Mouse (Mus musculus) thymus, postnatal 10 days (tissue): ENCODE measurements at regions not wholly inside any gene's neighbourhood (a gene's known extent, or its start where the extent isn't known, plus 50 kb on each side); places are given as distances from the start of the nearest gene placed in this dataset.
A peak's percentile ranks its signal among the peaks of the same experiment; 100 is the strongest.

Experiments
- DNase-seq, 2 experiments: peaks; one replicate each; pipeline ENCODE4 v3.0.0; 2021; ENCODE audit warnings: low spot score in 2 of 2

GRCm38 (mm10) chr9:61173548-61173947 lies 198.6 kb upstream of the Tle3 start:
- DNase-seq = no peak

GRCm38 (mm10) chr9:61175381-61175780 lies 196.8 kb upstream of the Tle3 start:
- DNase-seq = no peak

GRCm38 (mm10) chr9:61176856-61177255 lies 195.3 kb upstream of the Tle3 start:
- DNase-seq = no peak

DNA sequence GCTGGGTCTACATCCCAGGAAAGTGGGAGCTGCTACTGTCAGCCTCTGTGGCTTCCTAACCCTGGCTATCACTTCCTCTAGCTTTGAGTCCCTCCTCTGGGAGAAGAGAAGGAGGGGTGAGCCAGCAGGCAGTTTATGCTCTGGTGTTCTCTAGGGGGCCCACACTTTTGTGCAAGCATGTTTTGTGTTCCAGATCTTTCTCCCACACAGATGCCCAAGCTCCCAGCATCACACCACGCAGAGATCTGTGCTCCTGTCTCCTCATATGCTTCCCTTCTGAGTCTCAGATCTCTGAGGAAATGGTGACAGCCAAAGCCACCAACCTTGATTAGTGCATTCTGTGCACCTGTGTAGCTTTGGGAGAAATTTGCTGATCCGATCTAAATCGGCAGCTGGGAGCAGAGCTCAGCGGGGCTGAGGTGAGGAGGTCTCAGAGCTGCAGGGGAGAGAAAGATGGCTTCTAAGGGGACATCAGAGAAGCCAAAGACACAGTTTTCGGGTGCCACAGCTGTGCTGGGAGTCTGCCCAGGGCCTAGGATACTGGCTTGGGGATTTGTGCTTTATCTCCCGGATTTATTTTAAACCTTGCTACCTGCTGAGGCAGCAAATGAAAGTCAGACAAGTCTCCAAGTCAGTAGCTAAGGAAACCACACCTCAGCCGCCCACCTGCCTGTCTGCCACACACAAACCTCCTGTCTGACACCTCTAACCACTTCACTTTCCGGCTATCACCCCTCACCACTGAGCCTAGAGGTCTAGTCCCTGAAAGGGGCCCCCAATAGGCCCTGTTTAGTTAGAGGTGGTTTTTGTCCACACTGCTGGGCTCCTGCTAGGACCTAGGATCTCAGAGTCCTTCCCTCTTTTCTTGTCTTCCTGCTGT lies 185.4 kb upstream of the Tle3 start:
- DNase-seq = peak; percentile 48 to 52

DNA sequence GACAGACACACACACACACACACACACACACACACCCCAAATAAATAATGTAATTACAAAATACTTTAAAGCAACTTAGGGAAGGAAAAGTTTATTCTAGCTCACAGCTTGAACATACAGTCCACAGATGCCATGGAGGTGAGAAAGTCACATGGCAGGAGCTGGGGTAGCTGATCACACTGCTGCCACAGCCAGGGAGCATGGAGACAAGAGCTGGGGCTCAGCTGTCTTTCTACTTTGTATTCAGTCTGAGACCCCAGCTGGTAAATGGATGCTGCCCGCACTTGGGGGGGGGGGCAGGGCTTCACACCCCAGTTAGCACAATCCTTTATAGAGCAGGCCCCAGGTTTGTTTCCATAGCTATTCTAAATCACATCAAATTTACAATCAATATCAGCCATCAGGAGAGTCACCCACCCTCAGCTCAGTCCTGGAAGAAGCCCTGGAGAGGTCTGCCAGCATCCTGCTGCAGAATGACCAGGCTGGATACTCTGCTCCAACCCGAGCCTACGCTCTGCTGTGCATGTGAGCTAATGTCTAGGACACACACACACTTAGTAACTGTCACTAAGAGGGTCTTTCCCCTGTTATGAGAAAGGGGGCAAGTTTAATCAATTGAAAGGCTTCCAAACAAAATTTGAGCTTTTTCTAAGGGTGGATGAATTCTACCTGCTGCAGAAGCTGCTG lies 184.3 kb upstream of the Tle3 start:
- no peak for DNase-seq

DNA sequence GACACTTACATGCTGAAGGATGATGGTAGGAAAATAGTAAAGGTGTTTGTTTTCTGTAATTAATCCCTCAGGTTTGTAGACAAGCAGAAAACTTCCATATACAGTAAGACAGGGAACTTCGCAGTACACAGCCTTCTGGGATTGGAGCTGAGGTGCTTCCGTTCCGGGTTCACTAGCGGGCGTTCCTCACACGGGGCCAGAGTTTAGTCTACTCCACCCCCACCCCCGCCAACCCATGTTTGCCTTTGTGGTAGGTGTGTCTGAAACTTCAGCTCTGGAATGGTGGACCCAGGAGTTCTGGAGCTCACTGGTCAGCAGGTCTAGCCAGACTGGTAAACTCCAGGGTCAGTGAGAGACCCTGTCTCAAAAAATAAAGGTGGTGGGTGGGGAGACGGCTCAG lies 182.9 kb upstream of the Tle3 start:
- DNase-seq = no peak

- no peak for DNase-seq
Observed at GRCm38 (mm10) chr9:61199077-61199753, 173.0 kb upstream of the Tle3 start.

DNA sequence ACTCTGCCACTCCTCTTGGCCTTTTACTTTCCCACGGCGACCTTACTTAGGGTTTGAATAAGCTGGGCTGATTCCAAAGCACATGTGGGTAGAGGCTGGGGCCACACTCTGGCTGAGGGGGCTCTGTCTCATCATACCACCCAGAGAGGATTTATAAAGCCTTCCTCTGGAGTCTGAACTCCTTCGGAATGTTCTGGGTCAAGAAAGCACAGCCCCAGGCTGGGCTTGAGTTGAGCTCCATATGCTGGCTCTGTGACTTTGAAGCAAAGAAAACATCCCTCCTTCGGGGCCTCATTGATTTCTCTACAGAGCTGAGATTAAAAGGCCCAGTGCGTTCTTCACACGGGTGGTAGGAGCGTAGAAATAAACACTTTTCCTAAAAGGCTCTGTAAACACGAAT lies 172.3 kb upstream of the Tle3 start:
- DNase-seq = no peak

- DNase-seq = no peak
Observed at GRCm38 (mm10) chr9:61200295-61200955, 171.7 kb upstream of the Tle3 start.

DNA sequence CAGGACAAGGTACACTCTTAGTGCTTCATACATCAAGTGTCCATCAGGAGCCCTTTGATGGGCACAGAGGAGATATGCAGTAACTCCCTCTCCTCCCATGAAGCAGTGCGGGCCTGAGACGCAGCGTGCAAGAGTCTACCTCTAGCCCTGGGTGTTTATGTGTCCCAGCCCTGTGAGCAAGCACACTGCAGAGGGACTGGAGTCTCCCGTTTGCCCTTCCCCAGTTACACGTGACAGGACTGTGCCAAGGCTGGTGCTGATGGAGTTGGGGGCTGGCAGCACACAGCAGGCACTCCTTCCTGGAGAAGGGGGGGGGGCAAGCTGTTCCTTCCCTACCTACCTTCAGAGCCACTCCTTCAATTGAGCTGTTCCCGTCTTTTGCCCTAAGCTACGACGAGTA lies 167.1 kb upstream of the Tle3 start:
- DNase-seq = no peak

GRCm38 (mm10) chr9:61206725-61207365 lies 165.3 kb upstream of the Tle3 start:
- DNase-seq = no peak

DNA sequence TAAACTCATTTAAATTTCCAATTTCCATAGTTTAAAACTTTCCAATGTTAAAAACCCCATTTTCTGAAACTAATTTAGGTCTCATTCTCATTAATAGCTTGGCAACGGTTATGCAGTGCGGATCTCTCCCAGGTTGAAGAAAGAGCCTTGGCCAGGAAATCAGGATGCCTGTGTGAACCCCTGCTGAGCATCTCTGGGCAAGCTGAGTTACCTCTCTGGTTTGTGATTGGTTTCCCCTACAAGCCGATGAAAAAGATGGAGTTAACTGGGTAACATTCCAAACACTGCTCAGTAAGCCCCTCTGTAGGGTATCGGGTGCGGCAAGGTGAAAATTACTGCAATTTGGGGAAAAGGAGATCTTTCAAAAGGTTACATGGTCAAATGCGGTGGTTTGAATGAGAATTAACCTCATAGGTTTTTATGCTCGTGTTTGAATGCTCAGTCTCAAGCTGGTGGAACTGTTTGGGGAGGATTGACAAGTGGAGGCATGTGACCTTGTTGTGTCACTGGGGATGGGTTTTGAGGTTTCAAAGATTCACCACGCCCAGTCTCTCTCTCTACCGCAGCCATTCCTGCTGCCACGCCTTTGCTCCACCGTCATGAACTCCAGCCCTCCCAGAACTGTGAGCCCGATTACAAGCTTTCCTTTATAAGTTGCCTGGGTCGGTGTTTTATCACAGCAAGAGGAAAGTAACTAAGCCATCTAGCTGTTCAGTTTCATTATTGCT lies 164.6 kb upstream of the Tle3 start:
- DNase-seq = no peak

DNA sequence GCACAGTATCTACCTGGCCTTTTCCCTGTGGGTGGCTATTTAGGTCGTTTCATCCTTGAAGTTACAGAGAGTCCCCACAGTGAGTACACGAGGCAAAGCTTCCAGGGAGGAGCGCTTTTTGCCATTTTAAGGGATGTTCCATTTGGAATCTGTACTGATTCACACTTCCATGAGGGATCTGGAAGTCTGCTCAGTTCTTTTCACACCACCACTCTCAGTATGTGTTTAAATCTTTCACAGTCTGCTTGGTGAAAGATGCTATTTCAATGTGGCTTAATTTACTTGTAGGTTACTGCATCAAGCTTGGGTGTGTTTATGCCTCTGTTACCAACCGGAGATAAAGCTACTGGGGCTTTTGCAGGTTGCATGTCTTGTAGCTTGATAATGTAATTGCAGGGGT lies 160.5 kb upstream of the Tle3 start:
- no peak for DNase-seq

DNA sequence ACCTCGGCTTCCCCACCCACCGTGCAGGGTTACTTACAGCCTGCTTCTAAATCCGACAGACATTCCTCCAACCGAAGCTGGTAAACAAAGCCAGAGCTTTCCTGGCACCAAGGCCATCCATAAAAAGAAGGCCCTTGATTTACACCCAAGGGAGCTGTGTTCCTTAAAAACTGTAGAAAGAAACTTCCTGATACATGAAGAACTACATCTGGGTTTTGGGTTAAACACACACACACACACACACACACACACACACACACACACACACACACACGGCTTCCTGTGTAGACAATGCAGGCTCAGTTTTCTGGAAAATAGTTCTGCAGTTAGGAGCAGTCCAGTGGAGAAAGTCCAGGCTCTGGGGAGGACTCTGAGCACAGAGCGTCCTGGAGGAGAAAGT lies 157.2 kb upstream of the Tle3 start:
- no peak for DNase-seq

DNA sequence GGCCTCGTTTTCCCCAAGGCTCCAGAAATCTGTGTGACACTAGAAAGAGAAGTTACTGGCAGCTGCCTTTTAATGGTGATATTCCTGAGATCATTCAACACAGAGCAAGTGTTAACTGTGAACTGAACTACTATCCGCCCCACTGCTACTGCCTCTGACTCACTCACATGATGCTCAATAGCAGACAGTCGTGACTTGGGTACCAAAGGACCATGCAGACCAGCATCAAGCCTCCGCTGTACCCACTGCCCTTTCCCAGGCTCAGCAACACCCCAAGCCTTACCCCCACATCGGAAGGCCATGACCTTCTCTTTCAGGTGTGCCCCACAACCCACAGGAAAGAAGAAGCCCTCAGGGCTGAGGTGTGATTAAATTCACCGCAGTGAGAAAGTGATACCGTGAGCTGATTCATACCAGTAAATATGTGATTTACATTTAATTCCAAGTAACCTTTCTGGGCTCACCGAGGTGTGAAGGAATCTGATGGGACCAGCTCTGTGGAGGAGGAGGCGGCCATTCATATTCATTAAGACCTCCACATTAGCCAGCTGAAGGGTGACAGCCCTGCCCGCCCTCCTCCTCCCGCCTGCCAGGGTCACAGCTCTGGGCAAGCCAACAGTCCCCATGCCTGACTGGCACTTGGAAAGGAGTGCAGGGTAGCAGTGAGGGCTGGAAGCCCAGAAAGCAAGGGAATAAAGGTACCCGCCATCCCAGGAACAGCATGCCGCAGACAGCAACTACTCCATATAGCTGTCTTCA lies 156.0 kb upstream of the Tle3 start:
- DNase-seq = no peak

DNA sequence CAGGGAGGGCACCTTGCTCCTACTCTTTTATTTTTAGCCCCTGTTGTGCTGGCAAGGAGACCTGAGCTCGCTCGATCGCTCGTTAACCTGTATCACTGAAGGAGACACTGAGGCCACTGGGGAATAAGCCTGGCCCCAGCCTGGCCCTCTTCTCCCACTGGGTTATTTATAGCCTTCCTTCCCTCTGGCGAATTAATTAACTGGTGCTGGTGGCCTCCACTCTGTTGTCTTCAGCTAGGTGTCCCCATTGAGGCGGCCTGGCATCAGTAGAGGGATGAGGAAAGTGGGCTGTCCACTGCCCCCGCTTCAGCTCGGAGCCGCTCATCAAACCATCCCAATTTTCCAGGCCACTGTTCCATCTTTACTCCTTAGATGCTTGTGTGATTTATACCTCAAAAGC lies 152.1 kb upstream of the Tle3 start:
- no peak for DNase-seq

- peak in 1 of 2 experiments; percentile 33 for DNase-seq
Observed at GRCm38 (mm10) chr9:61222212-61223003, 149.8 kb upstream of the Tle3 start.

- peak in 1 of 2 experiments; percentile 22 for DNase-seq
Observed at GRCm38 (mm10) chr9:61225020-61225652, 147.0 kb upstream of the Tle3 start.

DNA sequence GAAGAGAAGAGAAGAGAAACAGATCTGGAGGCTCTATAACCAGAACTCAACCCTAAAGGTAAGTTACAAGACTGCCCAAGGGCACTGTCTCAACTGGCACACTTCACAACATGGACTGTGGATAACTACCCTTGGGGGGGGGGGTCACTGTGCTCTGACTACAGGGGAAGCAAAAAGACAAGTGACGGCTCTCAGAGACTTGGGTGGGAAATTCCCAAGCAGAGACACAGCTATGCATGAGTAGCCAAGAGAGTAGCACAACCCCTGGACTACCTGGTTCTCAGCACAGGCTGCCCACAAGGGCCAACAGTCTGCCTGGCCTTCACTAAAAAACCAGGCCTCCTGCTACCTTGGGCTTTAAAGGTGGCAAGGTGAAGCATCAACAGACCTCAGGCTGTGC lies 146.3 kb upstream of the Tle3 start:
- no peak for DNase-seq
